Mouse (Mus musculus) bone marrow macrophage, adult 2 months (primary cell): Measurements from ENCODE around the gene Znhit6.

Experiments used
- CTCF ChIP-seq: IDR thresholded peaks from 2 replicates; pipeline ENCODE4 v1.5.1; 2012; ENCODE audit warnings: low read depth, mild to moderate bottlenecking, low read length, moderate library complexity
- POLR2A ChIP-seq: IDR thresholded peaks from 2 replicates; pipeline ENCODE4 v1.6.1; 2012; ENCODE audit warnings: mild to moderate bottlenecking, low read depth, low read length, borderline replicate concordance

GRCm38 (mm10) chr3:145642861-145643260 is 66.9 kb downstream of the Znhit6 start:
- no peak for TF ChIP-seq CTCF
- TF ChIP-seq POLR2A, result no peak
